Mouse (Mus musculus): ENCODE results near the gene Gm2897.
"Not testable (repeated sequence)": the region's sequence is repeated elsewhere in the genome, so short reads cannot be mapped to it uniquely, and the experiment has no call there.

The Gm2897 gene

DNA sequence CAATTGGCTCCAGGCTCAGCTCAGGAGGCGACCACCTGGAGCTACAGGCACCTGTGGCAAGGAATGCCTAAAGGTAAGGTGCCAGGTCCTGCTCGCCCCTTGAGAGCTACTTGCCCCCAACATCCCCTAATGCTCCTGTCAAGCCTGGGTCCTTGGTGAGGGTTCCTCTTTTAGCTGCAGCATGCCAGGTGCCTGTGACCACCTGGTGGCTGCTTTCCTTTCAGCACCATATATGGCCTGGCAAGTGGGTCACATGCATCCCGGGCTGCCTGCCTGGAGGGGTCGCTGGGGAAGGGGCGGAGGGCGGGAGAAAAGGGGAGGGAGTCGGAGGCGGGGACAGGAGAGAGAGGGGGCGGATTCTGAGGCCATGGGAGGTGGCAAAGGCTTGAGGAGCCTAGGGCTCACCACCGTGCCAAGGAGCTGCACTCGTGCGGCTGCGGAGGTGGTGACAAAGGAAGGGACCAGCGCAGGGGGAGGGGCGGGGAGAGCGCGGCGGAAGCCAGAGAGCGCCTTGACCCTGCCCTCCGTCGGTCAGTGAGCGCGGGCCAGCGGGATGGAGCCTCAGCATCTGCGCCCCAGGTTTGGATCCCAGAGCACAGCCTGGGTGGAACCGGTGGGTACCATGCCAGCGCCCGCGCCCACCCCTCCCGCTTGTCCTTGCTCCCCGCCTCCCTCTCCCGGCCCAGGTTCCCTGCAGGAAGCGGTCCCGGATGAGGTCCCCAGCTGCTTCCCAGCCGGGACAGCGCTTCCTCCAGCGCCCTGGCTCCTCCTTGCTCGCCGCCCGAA is at the start of gene Gm2897:
Gm2897 (plus strand) TSS at position 559 of the 786 bp plus-strand sequence.
- not testable (repeated sequence) for DNase-seq (ENCODE audit: low spot score in 2 of 2)

DNA sequence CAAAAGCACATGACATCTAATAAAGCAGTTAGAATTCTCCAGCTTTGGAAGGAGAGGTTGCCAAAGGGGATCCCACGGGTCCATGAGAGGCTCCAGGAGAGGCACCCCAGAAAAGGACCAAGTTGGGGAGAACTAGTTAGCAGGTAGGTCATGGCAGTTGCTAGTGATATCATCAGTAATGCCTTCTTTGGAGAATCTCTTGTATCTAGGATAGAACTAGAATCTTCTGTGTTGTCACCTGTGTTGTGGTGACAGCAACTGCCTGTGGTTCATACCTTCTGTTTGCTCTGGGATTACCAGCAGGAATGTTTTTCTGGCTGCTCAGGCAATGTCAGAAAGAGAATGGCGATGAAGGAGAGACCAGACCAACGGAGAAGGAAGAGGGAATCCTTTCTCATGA is 19.4 kb upstream of the Gm2897 start, which contains the start of gene Gm2888:
Gm2888 (plus strand) TSS at position 301 of the 400 bp plus-strand sequence.
- DNase-seq (ENCODE audit: low spot score in 2 of 2): not testable (repeated sequence)

DNA sequence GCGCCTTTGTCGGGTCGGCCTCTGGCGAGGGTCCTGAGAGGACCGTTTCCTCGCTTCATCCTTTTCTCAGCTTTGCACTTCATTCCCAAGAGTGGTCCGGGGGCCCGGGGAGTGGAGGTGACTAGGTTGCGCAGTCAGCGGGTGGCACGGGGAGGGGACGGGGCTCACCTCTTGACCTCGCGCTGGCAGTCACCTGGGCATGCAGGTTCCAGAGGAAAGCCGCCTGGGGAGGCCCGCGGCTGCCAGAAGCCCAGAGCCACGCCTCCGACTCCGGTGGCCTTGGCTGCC is 372 bp downstream of the Gm2897 start:
- DNase-seq (ENCODE audit: low spot score in 2 of 2): not testable (repeated sequence)

DNA sequence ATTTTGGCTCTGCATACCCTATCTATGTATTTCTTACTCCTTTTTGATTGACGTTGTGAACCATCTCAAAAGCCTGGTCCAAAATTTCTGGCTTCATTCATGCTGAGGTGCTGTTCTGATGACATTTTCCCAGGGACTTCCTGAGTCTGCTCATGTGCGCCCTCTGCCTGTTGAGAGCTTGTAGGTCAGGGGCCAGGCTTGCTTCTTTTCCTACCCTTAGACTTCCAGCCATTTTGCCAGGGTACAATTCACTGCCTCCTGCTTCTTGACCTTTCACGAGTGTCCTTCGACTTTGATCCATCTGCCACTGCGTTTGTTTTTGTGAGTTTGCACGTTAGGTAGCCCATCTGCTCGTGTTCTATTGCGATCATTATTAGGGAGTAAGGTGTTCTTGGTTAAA is 1.0 kb downstream of the Gm2897 start:
- DNase-seq (ENCODE audit: low spot score in 2 of 2): not testable (repeated sequence)

DNA sequence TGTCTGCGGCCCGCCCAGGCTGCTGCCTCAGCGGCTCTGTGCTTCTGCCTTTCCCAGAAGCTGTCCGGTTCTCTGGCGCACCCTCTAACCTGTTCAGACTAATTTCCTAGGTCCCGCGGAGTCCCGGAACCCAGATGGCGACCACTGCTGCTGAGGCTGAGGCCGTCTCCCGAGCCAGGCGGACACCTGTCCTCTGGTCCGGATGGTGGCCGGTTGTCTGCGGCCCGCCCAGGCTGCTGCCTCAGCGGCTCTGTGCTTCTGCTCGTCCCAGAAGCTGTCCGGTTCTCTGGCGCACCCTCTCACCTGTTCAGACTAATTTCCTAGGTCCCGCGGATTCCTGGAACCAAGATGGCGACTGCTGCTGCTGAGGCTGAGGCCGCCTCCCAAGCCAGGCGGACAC is 67.0 kb downstream of the Gm2897 start:
- DNase-seq (ENCODE audit: low spot score in 2 of 2): peak; percentile 9 to 33
